Mouse (Mus musculus): Measurements from ENCODE around the gene Olfr1404.
"Not testable (repeated sequence)": the region's sequence is repeated elsewhere in the genome, so short reads cannot be mapped to it uniquely, and the experiment has no call there.

Gene Olfr1404

DNA sequence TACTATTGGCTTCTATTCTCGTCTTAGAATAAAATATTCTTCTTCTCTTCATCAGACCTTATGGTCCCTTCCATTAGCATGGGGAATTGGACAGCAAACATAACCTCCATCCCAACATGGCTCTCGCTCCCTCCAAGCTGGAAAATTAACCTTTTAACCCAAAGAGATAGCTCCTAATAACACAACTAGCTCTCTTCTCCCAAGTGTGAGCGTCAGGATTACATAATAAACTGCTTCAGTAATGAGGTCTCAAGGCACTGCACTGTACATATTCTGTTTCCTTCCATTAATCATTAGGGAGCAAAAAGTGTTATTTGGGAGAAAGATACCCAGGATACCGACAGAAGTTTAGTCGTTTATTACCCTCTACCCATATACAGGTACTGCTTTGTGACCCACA, at the start of gene Olfr1404:
Olfr1404 (plus strand) TSS at position 301 of the 400 bp plus-strand sequence.
- POLR2A ChIA-PET: no interaction called here
- CTCF ChIA-PET: no interaction called here

- POLR2A ChIA-PET: no interaction called here
Observed at GRCm38 (mm10) chr1:173174154-173174842, 37.9 kb upstream of the Olfr1404 start.

DNA sequence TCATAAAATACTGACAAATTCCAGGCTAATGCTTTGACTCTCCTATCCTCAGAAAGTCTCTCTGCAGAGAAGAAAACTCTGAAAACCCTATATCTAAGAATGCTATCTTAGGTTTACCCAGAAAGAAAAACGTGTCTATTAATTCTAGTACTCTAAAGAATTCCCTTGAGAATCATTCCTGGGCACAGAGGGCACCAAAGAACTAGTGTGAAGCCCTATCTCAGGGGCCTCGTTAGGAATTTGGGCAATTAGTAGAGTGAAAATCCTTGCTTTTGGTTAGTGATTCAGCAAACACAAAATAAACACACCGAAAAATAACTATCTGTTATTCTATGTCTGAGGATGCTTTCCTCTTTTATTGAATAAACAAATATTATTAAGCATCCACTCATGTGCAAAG, 21.7 kb upstream of the Olfr1404 start, which contains the start of gene Olfr1406:
Olfr1406 (minus strand) TSS at position 101 of the 400 bp plus-strand sequence.
- POLR2A ChIA-PET: no interaction called here
- CTCF ChIA-PET: no interaction called here

More at GRCm38 (mm10) chr1:173174154-173174842, 37.9 kb upstream of the Olfr1404 start:
- CTCF ChIA-PET: no interaction called here

GRCm38 (mm10) chr1:173192059-173192458, 20.1 kb upstream of the Olfr1404 start:
- POLR2A ChIA-PET: no interaction called here
- CTCF ChIA-PET: no interaction called here

DNA sequence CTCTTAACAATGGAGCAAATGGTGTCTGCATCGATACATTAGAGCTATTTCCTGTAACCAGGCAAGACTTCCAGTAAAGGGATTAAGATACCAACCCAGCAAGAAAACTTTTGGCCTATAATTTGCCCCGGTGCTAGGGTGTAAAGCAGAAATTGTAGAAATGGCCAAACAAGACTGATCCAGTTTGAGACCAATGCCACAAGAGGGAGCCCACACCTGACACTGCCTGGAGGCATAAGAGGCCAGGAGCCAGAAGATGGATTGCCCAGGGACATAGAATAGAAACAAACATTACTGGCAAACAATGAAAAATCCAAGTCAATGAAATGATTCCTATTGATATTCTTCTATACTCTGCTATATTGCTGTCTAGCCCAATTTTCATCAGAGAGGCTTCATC, 15.8 kb upstream of the Olfr1404 start:
- ChIA-PET CTCF (no interaction called here), POLR2A (no interaction called here)

DNA sequence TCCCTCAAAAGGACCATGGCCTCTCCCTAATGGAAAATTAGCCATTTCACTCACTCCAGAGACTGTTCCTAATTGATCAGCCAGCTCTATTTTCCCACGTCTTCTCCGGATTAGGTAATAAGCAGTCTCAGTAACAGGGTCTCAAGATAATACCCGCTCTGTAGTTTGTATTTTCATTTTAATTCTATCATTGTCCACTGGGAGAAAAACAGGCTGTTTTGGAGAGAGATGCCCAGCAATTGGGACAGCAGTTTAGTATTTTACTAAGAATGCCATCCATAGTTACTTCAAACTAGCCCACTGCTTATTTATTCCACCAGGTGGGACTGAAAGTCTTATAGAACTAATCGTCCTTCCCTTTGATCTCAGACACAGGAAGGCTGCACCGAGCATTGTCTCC, 14.7 kb upstream of the Olfr1404 start, which contains the start of gene Olfr218:
Olfr218 (plus strand) TSS at position 301 of the 400 bp plus-strand sequence.
- ChIA-PET CTCF (no interaction called here), POLR2A (no interaction called here)

GRCm38 (mm10) chr1:173216481-173216880, 4.3 kb downstream of the Olfr1404 start:
- ChIA-PET POLR2A (no interaction called here), CTCF (no interaction called here)

GRCm38 (mm10) chr1:173227081-173227480, 14.9 kb downstream of the Olfr1404 start, which contains the start of gene Fcer1a:
TSS of gene Fcer1a (minus strand) at chr1:173227214.
- ChIA-PET CTCF (no interaction called here), POLR2A (no interaction called here)

DNA sequence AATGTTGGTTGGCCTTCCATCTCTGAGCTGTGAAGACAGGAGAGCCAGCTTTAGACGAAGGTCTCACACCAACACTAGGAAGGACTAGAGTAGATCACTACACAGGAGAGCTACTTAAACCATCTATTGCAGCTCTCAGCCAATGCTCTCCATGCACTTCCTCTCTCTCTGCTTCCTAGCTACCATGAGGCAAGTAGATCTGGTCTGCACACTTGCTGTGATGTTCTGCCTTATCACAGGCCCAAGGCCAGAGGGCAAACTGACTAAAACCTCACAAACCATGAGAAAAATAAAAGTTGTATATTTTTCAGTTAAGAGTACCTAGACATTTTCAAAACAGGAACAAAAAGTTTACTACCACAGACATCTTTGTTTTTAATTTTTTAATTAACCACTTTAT, 24.8 kb downstream of the Olfr1404 start:
- POLR2A ChIA-PET, CTCF ChIA-PET: not testable (repeated sequence)

DNA sequence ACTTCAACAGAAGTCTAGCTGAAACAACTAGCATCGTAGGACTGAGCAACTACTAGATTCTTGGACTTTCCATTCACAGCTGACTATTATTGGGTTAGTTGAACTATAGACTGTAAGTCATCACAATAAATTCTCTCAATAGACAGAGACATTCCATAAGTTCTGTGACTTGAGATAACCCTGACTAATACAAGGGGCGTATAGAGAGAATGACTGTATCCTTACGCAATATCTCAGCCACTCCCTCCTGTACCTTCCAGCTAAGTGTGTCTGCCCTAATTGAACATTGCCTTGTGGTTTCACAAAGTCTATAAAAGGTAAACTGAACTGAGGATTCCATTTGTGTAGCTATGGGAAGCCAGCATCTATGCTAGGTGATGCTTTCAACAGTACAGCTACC, 37.7 kb downstream of the Olfr1404 start:
- POLR2A ChIA-PET: no interaction called here

DNA sequence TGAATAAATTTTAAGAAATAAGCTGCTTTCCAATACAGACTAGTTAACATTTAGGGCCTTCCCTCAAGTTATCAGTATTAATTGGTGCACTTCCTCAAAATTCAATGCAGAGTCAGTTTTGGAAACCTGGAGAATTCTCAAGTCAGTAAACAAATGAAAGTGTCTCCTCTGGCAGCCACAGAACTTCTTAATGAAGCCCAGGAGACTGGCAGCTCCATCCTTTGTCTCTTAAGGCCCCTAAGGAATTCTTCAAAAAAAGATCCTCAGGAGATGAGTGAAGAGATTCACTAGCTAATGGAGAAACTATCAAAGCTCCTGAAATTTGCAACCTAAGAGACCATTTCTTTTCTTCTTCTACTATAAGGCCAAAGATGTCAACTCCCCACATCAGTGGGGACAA, 53.5 kb downstream of the Olfr1404 start, which contains the start of gene Olfr418:
Olfr418 (plus strand) TSS at position 301 of the 400 bp plus-strand sequence.
- ChIA-PET CTCF (no interaction called here), POLR2A (no interaction called here)

More for the DNA sequence above, 37.7 kb downstream of the Olfr1404 start:
- CTCF ChIA-PET: no interaction called here
